Mouse (Mus musculus) forelimb bud, embryonic 11.5 days (tissue): Measurements from ENCODE around the gene Rad9b.

Source experiments
- DNase-seq: peaks from one replicate; pipeline ENCODE4 v3.0.0-alpha.2; 2012; ENCODE audit warnings: low read depth, low spot score

Rad9b gene

DNA sequence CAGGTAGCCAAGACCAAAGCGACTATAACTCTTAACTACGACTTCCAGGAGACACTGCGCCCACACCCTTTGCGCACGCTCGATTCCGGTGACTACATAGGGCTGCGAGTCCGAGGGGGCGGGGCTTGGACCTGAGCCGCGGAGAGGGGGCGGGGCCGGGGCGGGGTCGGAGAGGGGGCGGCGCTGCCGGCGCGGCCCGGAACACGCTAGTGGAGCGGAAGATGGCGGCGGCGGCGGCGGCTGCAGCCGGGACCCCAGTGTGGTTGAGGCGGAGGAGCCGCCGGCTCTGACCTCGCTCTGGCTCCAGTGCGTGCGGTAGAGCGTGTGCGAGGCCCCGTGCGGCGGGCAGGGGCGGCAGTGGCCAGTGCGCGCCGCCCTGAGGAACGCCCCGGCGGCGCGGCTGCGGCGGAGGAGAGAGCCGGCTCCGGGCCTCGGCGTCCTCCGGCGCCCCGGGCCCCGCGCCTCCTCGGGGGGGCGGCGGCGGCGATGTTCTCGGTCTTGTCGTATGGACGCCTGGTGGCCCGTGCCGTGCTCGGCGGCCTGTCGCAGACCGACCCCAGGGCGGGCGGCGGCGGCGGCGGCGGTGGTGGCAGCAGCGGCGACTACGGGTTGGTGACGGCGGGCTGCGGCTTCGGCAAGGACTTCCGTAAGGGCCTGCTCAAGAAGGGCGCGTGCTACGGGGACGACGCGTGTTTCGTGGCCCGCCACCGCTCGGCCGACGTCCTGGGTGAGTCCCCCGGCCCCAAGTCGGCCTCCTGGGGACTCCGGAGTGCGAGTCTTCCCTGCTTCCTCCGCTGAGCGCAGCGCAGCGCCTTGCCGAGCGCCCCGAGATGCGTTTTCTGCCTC, 69.6 kb downstream of the Rad9b start, which contains the start of gene Pptc7:
Gene Pptc7 (plus strand): TSS at position 183 of the 846 bp plus-strand sequence.
- peak; percentile 81 for DNase-seq

DNA sequence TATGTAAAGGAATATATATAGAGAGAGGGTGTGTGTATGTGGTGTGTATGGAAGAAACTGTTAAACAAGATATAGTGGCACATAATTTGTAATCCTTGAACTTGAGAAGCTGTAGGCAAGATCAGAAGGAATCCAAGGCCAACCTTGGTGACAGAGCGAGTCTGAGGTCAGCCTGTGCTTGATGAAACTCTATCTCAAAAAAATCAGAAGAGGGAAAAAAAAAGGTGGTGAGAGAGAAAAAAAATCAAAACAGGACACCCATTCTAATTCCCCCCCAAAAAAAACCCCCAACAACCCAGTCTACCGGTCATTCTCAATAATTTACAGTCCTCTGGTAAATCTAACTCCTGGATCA, 70.2 kb downstream of the Rad9b start:
- no peak for DNase-seq

- DNase-seq = no peak
Observed at GRCm38 (mm10) chr5:122280827-122281462, 73.1 kb downstream of the Rad9b start.

- no peak for DNase-seq
Observed at GRCm38 (mm10) chr5:122280422-122280826, 73.6 kb downstream of the Rad9b start.

GRCm38 (mm10) chr5:122279799-122280421, 74.1 kb downstream of the Rad9b start:
- no peak for DNase-seq

- no peak for DNase-seq
Observed at GRCm38 (mm10) chr5:122278946-122279345, 75.1 kb downstream of the Rad9b start.

- no peak for DNase-seq
Observed at GRCm38 (mm10) chr5:122274785-122275184, 79.2 kb downstream of the Rad9b start.
